Mouse (Mus musculus) 3T3-L1 (cell line): ENCODE measurements around the gene Ppp1r14b.
A peak's percentile ranks its signal among the peaks of the same experiment; 100 is the strongest.

ENCODE experiments used
- DNase-seq: peaks from one replicate; pipeline ENCODE4 v3.0.0-alpha.2; 2015; ENCODE audit warnings: low read depth, low spot score

The Ppp1r14b gene

DNA sequence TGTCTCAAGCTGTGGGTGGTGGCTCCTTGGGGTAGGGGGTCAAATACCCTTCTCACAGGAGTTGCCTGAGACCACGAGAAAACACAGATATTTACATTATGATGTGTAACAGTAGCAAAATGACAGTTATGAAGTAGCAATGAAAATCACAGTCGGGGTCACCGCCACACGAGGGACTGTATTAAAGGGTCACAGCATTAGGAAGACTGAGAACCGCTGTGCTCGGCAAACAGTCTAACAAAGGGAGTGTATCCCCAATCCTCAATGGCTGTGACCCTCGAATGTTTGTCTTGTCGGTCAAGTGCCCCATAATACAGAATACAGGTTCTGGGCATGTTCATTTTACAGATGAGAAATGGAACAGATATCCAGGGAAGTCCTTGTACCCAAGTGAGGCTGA is 19.2 kb downstream of the Ppp1r14b start:
- DNase-seq = no peak

GRCm38 (mm10) chr19:6994489-6994888 is 19.7 kb downstream of the Ppp1r14b start:
- DNase-seq = no peak

- peak; percentile 33 for DNase-seq
Observed at GRCm38 (mm10) chr19:6995255-6995991, 20.7 kb downstream of the Ppp1r14b start.

DNA sequence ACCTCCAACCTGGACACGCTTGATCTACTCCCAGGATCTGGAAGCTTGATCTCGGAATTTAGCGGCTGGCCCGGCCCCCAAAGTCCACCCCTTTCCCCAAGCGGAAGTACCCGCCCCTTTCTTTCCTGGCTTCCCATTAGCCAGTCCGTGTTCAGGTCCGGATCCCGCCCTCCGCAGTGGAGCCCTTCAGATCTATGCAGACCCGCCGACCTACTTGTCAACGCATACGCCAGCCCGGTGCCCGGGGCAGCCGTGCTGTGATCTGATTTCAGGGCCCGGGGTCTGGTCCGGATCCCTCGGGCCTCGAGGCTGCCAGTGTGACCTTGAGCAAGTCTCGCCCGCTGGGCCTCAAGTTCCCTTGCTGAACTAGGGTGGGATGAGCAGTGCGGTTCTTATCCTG is 21.2 kb downstream of the Ppp1r14b start, which contains the start of the genes Nudt22 and Trpt1:
TSS of gene Nudt22 (minus strand) at position 112 of the 400 bp plus-strand sequence.
TSS of gene Trpt1 (plus strand) at position 126 of the 400 bp plus-strand sequence.
- peak; percentile 96 for DNase-seq

GRCm38 (mm10) chr19:6997721-6998290 is 23.0 kb downstream of the Ppp1r14b start:
- no peak for DNase-seq

GRCm38 (mm10) chr19:6999360-7000063 is 24.7 kb downstream of the Ppp1r14b start:
- no peak for DNase-seq

- no peak for DNase-seq
Observed at GRCm38 (mm10) chr19:7006892-7007593, 32.3 kb downstream of the Ppp1r14b start.

DNA sequence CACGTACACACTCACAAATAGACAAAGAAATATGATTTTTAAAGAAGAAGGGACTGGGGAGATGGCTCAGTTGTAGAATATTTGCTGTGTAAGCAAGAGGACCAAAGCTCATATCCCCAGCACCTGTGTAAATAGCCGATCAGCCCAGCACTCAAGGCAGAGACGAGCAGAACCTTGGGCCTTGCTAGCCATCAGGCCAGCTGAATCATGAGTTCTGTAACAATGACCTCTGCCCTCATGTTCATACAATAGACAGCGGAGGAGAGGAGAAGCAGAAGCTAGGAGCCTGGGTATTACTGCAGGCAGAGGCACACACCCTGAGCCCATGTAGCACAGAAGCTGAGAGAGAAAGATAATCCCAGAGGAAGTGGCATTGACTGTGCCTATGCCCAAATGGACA is 37.7 kb downstream of the Ppp1r14b start:
- no peak for DNase-seq

DNA sequence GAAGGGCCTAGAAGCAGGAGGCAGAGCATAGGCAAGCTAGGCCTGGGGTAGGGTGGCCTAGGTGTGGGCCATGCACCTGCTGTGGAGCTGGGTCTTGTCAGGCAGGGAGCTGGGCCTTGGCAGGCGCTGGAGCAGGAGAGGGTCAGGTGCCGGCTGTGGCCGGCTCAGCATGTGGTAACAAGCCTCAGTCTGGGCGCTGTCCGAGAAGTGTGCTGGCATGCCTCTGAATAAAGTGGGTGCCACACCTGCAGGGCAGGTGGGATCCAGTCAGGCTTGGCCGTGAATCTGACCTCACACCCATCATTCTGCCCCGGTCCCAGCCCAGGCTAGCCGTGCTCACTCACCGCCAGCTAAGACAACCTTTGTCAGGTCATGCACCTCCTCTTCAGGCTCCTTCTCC is 39.2 kb downstream of the Ppp1r14b start:
- no peak for DNase-seq

DNA sequence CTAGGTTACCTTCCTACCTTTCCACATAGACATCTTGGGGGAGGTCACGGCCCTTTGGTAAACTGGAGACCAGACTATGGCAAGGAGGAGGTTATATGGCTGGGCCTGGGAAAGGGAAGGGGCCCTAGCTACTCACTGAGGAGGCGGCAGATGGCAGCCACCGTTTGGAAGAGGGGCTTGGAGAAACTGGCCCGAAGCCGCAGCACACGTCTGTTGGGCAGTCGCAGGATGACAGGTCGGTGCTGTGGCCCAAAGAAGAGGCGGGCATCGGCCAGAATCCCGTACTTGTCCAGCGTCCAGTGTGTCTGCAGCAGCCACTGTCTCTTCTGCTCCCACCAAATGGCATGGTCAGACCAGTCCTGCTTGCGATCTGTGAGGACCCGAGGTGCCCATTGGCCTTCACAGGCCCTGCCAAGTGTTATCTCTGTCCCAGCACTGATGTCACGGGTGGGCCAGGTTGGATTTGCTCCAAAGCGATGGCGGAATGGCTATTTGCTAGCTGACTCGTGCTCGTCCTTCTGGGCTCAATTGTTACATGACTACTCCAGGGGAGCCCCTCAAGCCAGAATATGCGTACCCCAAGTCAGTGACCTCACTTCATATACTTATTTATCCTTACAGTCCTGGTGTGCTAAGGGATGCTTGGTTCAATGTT is 39.8 kb downstream of the Ppp1r14b start:
- DNase-seq = no peak

GRCm38 (mm10) chr19:7017541-7018457 is 43.0 kb downstream of the Ppp1r14b start:
- DNase-seq = no peak

GRCm38 (mm10) chr19:7018546-7018945 is 43.8 kb downstream of the Ppp1r14b start:
- no peak for DNase-seq

GRCm38 (mm10) chr19:7019191-7019590 is 44.4 kb downstream of the Ppp1r14b start, which contains the start of gene Fermt3:
TSS of gene Fermt3 (minus strand) at chr19:7019469.
- no peak for DNase-seq

- peak; percentile 71 for DNase-seq
Observed at GRCm38 (mm10) chr19:7020224-7020641, 45.5 kb downstream of the Ppp1r14b start.
